25 mouse cellular contexts compared by ENCODE assay signal in the genomic region with DNA sequence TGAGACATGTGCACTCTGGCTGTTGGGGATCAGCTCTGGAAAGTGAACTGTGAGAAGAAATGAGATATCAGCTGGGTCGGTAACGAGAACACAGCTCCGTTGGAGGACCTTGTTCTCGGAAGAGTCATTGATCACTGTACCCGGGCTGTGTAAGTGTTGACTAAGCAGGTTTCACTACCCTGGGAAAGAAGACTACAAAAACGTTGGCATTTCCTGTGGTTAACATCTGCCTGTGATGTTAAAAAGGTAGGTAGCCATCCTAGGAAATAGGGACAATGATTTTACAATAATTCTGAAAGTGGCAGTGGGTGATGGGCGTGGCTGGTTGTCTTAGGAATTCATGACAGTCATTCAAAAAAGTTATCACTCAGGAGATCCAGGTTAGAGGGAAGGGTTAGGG. TPM values are rescaled to one million over a fixed set of nuclear protein-coding genes. Genes with fewer than 3 reads are reported as not detected.
"Had no signal": no experiment of that assay in that cellular context is flagged by ENCODE, and none has a peak within 500 bp of the region (broad histone marks: within the 10 kb centered on the region; RNA-seq: fewer than 3 reads in every experiment).

No protein-coding gene starts in this region.

- H3K4me2 ChIP-seq: lung, embryonic 15.5 days; midbrain, embryonic 12.5 days; midbrain, embryonic 15.5 days; neural tube, embryonic 13.5 days; neural tube, embryonic 15.5 days; stomach, embryonic 15.5 days had no signal

- H3K27ac ChIP-seq: lung, embryonic 15.5 days; midbrain, embryonic 10.5 days; midbrain, embryonic 12.5 days; midbrain, embryonic 15.5 days; neural tube, embryonic 13.5 days; neural tube, embryonic 15.5 days; stomach, embryonic 15.5 days; stomach, postnatal 0 days had no signal

- H3K4me3 ChIP-seq: lung, embryonic 15.5 days; midbrain, embryonic 10.5 days; midbrain, embryonic 12.5 days; midbrain, embryonic 15.5 days; neural tube, embryonic 13.5 days; neural tube, embryonic 15.5 days; stomach, embryonic 15.5 days had no signal

- H3K27me3 ChIP-seq: lung, embryonic 15.5 days; midbrain, embryonic 12.5 days; midbrain, embryonic 15.5 days; neural tube, embryonic 13.5 days; neural tube, embryonic 15.5 days; stomach, embryonic 15.5 days had no signal

- DNase-seq: lung, adult 2 months; lung, postnatal 14 days; lung, postnatal 4 days; right cerebral cortex, postnatal 14 days; thymus, adult 2 months; thymus, postnatal 25 days; thymus, postnatal 4 days had no signal

- H3K9ac ChIP-seq: lung, embryonic 15.5 days; midbrain, embryonic 12.5 days; midbrain, embryonic 15.5 days; neural tube, embryonic 13.5 days; neural tube, embryonic 15.5 days; stomach, embryonic 15.5 days had no signal

- H3K4me1 ChIP-seq: lung, embryonic 15.5 days; midbrain, embryonic 10.5 days; midbrain, embryonic 12.5 days; midbrain, embryonic 15.5 days; neural tube, embryonic 13.5 days; neural tube, embryonic 15.5 days; stomach, embryonic 15.5 days had no signal

- H3K9me3 ChIP-seq: lung, embryonic 15.5 days; midbrain, embryonic 10.5 days; midbrain, embryonic 12.5 days; midbrain, embryonic 15.5 days; neural tube, embryonic 13.5 days; neural tube, embryonic 15.5 days; stomach, embryonic 15.5 days had no signal

- H3K36me3 ChIP-seq: lung, embryonic 15.5 days; midbrain, embryonic 10.5 days; midbrain, embryonic 12.5 days; midbrain, embryonic 15.5 days; neural tube, embryonic 13.5 days; neural tube, embryonic 15.5 days; stomach, embryonic 15.5 days had no signal

RNA-seq across cellular contexts. Expression of a gene that starts 31.9 kb away (rescaled TPM):
- total RNA-seq: megakaryocyte-erythroid progenitor cell, adult 5-6 weeks; midbrain, postnatal 0 days had no signal
- polyA plus RNA-seq: liver, embryonic 16.5 days; lung, postnatal 0 days; midbrain, embryonic 10.5 days; midbrain, embryonic 15.5 days; neural tube, embryonic 11.5 days; neural tube, embryonic 13.5 days; neural tube, embryonic 15.5 days; stomach, embryonic 15.5 days; stomach, postnatal 0 days; testis, adult 2 months had no signal

RNA-seq across cellular contexts. Expression of a gene that starts 58.0 kb away (rescaled TPM):
- total RNA-seq: megakaryocyte, adult 5-6 weeks; megakaryocyte-erythroid progenitor cell, adult 5-6 weeks; midbrain, postnatal 0 days; monocyte, adult 5-6 weeks had no signal
- polyA plus RNA-seq: liver, embryonic 16.5 days; lung, adult 2 months; lung, embryonic 15.5 days; lung, postnatal 0 days; midbrain, embryonic 10.5 days; midbrain, embryonic 12.5 days; midbrain, embryonic 15.5 days; midbrain, postnatal 0 days; neural tube, embryonic 11.5 days; neural tube, embryonic 13.5 days; neural tube, embryonic 15.5 days; spleen, adult 2 months; testis, adult 2 months; thymus, adult 2 months; urinary bladder, adult 2 months had no signal
